Mouse (Mus musculus) heart, postnatal 0 days (tissue): ENCODE data around the gene Cdc42bpg.

ENCODE experiments used
- CTCF ChIP-seq: IDR thresholded peaks from 2 replicates; pipeline ENCODE4 v1.5.1; 2016; ENCODE audit warnings: antibody characterized with exemption, control low read depth, low read depth
- EP300 ChIP-seq: IDR thresholded peaks from 2 replicates; pipeline ENCODE4 v1.6.1; 2016; ENCODE audit warnings: antibody characterized with exemption, low read depth

- TF ChIP-seq EP300 (no peak), CTCF (no peak)
Measured at GRCm38 (mm10) chr19:6347615-6348014, 41.4 kb downstream of the Cdc42bpg start.
